Mouse (Mus musculus) neural tube, embryonic 10.5 days (tissue): Measurements from ENCODE around the gene Sugp2.
A peak's percentile ranks its signal among the peaks of the same experiment; 100 is the strongest.

Experiments
- DNase-seq: peaks from one replicate; pipeline ENCODE4 v3.0.0-alpha.2; 2017; ENCODE audit warnings: low spot score; ENCODE audit errors: extremely low spot score

Sugp2 gene

DNA sequence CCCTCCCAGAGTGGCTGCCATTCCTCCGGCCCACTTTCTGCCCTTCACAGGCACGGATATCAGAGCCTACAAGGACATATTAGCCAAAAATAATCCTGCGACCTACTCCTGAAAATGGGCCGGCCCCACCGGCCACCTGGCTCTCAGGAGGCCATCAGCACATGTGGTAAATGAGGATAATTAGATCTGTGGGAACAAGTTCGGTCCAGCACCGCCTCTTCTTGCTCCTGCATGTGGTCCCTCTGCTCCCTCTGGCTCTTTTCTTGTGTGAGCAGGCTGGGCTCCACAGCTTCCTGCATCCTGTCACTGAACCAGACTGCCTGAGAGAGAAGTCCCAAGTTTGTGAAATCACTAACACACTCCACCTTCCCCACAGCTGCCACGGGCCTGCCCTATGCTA is 45.2 kb downstream of the Sugp2 start:
- no peak for DNase-seq

DNA sequence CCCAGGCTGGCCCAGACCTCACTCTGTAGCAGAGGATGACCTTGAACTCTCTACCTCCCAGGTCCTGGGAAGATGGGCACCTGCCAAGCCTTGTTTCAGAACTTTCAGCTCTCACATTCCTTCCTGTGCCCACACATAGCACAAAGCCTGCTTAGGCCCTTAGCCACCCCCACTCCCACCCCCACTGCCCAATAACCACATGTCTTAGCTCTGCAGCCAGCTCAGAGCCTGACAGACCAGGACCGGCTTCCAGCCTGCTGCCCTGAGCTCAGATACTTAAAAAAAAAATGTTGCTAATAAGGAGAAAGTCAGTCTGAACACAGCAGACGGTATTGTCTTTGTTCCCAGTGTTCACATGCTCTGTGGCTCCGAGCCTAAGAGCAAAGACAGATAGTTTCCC is 47.0 kb downstream of the Sugp2 start:
- DNase-seq, result no peak

DNA sequence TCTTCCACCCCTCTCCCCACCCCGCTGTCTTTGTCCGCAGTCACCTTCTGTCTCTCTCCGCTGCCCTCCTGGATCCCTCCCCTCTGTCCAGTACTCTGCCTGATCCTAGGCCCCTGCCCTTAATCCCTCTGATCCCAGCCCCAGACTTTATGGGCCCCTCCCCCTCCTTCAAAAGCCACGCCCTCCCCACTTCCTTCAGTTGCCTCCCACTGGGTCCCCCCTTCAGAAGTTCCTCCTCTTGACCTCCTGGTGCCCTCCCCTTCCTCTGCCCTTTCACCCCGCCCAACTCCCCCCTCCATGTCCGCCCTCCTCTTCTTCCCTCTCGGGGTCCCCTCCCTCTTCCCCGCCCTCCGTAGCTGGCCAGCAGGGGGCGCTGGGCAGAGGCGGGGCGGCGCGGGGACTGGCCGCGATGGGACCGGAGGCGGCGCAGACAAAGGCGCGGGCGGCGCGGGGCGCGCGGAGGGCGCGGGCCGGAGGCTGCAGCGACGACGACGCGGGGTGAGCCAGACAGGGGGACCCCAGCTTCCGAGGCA is 48.6 kb downstream of the Sugp2 start, which contains the start of gene Homer3:
TSS of gene Homer3 (plus strand) at position 225 of the 533 bp plus-strand sequence.
- peak; percentile 96 for DNase-seq

DNA sequence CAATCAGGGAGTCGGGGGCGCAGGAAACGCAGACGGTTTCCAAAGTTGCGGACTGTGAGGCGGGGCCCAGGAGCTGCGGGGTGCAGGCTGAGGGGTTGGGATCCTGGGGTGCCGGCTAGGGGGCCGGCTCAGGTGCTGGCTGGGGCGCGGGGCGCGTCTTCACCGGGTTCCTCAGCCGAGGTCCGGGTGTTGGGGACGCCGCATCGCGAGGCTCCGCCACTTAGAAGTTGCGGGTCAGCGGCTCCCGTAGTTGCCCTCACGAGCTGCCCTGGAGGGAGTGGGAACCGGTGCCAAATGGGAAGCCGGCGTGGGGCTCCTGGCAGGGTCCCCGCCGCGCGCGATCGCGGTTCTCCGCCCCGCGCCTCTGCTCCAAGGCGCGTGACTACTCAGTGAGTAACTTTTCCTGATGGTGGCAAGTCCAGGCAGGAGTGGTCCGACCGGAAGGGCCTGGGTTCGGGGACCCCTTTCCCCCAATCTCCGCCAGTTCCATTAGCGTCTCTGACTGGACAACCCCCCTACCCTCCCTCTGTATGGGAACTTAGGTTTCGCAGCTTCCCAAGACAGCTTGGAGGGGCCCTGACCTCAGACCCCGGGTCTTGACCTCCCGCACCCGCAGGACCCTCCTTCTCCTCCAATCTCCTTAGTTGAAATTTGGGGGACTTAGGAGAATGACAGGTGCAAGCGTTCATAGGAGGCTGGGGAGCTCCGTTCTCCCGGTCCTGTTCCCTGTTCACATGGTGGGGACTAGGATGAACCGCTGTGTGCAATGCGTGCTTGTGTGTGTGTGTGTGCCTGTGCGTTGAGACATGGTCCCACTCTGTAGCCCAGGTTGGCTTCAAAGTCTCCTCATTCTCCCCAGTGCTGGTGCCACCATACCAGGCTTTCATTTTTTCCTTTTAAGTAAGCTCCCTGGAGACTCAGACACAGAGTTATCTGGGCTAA is 49.4 kb downstream of the Sugp2 start:
- DNase-seq, result no peak

DNA sequence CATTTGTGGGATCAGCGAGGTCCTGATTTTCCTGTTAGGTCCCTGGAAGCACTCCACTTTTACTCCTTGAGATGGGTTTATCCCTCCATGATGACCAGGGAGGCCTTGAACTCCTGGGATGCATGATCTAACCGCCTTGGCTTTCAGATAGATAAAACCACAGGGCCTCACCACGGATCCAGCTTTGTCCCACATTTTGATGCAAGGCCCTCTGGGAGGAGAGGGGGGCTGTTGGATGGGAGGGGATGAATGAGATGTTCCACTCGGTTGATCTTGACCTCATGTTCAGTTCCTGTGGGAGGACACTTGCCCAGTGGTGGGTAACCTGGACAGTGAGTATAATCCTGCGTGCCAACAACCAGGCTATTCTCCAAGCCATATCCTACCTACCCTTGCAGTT is 50.4 kb downstream of the Sugp2 start:
- DNase-seq, result no peak

DNA sequence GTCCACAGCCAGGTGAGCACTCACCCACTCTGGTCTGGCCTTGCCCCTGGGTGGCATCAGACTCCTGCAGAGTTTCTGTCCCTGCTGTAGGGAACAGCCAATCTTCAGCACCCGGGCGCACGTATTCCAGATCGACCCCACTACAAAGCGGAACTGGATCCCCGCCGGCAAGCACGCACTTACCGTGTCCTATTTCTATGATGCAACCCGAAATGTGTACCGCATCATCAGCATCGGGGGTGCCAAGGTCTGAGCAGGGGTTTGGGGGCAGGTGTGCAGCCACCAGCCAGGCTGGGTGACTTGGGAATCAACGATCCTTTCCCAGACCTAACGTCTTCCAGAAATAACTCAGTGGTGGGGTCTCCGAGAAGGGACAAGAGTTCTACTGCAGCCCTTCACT is 51.3 kb downstream of the Sugp2 start:
- DNase-seq, result no peak

DNA sequence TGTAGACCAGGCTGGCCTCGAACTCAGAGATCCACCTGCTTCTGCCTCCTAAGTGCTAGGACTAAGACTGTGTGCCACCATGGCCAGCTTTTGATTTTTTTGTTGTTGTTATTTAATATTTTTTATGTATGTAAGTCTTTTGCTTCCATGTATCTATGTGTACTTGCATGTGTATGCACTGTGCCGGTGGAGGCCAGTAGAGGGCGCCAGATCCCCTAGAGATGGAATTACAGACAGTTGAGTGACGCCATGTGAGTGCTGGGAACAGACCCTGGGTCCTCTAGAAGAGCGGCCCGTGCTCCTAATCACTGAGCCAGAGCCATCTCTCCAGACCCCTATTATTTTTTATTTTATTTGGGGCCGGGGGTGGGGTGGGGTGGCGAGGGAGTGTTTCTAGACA is 52.7 kb downstream of the Sugp2 start:
- no peak for DNase-seq

DNA sequence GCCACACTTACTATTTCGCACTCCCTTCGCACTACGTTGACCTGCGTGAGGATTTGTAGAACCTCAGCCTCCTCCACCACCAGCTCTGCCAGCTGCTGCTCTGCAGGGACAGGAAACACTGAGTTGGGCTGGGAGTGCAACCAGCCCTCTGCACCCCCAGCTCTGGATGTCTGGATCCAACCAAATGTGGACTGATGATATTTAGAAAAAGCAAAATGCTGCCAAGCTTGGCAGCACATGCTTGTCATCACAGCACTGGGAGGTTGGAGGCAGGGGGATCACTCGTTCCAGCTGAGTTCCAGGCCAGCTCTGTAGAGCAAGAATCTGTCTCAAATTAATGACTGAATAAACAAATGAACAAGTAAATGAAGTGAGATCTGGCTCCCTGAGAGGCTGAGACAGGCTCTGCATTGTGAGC is 60.0 kb downstream of the Sugp2 start:
- DNase-seq, result no peak

DNA sequence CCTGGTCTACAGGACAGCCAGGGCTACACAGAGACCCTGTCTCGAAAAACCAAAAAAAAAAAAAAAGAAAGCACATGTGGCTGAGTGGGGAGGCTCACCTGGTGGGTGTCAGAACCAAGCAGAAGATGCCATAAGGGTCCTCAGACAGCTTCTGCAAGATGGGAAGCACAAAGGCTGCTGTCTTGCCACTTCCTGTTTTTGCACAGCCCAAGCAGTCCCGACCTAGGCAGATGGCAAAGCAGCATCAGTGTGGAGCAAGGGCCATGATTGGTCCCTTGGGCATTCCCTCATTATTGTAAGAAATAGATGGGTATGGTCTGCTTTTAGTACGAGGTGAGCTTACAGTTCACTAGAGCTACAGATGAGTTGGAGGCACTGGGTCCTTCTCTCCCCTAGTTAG is 66.9 kb downstream of the Sugp2 start:
- no peak for DNase-seq

DNA sequence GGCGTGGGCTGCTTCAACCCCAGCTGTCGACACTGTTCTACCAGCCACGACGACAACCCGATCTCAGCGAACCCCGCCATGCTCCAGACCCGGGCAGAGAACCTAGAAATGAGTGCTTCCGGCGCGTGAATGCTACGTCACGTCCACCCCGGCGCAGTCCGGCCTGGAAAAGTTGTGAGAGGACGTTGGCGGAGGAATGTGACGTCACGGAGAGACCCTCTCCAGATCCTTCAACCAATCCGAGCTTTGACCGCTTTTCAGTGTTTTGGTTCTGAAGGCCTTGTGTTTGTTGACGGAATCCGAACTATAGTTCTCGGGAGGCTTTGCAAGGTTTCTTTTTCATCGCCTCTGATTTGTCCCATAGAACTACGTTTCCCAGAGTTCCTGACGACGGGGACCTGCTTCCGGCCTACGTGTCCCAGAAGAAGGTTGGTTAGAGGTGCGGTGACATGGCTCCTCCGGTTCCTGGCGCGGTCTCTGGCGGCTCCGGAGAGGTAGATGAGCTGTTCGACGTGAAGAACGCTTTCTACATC is 68.4 kb downstream of the Sugp2 start, which contains the start of the genes Ddx49 and Cope:
TSS of gene Ddx49 (minus strand) at position 132 of the 533 bp plus-strand sequence.
TSS of gene Cope (plus strand) at position 161 of the 533 bp plus-strand sequence.
- peak; percentile 98 for DNase-seq

DNA sequence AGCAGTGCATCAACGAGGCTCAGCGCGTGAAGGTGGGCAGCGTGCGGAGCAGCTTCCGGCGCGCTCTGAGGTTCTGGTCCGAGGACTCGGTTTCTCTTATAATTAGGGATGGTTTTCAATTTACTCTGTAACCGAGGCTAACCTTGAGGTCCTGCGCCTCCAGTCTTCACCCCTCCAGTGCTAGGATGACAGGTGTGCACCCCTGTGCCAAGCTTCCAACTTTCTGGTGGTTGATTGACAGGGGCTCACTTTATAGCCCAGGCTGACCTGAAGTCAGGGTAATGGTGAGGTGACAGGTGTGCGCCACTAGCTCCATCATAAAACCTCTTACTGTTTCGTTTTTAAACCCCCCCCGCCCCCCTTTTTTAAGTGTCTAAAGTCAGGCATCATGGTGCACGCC is 68.9 kb downstream of the Sugp2 start:
- no peak for DNase-seq

DNA sequence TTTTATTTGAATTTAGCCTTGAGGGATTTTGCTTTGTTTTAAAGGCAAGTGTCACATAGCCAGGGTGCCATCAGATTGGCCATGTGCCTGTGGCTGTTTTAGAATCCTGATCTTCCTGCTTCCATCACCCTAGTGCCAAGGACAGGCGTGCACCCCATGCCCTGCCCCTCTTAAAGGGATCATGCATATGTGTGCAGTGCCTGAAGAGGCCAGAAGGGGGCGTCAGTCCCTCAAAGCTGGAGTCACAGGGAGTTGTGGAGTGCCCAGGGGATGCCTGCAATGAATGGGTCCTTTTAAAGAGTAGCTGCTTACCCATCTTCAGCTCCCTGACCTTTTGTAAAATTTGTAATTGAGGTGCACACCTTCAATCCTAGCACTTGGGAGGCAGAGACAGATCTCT is 75.3 kb downstream of the Sugp2 start:
- no peak for DNase-seq

DNA sequence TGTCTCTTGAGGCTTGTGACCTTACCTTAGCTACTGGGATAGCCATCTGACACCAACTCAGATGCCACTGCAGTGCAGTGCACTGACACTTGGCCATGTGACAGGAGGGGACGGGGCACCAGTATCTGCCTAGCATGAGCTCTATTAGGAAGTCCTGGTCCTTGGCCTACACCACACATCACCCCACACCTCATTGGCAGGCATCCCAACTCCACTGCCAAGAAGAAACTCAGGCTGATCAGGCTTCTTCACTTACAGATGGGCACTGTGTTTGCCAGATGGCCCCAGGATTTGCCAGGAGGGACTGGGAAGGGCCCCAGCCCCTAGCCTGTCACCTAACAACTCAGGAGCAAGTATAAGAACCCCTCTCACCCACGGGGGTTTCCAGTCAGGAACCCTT is 79.4 kb downstream of the Sugp2 start:
- DNase-seq, result no peak

DNA sequence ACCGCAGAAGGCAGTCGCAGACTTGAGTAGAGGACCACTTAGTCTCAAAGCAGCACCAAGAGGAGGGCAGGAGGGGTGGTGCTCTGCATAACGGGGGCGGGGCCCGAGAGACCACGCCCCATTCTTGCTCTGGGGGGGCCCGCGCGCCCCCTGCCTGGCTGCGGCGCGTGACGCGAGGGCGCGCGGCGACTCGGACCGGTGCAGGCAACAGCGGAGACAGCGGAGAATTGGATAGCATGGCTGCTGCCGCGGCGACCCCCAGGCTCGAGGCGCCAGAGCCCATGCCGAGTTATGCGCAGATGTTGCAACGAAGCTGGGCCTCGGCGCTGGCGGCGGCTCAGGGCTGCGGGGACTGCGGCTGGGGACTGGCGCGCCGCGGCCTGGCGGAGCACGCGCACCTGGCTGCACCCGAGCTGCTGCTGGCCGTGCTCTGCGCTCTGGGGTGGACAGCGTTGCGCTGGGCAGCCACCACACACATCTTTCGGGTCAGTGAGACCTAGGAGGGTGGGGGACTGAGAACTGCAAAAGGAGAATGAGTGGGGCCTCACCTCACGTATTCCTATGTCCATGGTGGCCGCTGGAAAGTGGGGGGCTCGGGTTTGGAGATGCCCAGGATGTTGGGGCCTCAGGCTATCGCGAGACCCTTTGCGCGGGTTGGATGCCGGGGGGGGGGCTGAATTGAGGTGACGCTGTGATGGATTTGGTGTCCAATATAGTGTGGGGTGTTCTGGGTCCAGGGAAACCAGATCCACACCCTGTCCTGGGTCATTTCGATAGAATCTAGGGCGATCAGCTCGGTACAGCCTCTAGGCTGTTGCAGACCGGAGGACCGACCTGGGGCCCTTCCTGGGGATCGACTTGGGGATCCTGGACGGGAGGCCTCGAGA is 81.8 kb downstream of the Sugp2 start, which contains the start of gene Cers1:
TSS of gene Cers1 (plus strand) at position 152 of the 887 bp plus-strand sequence.
- DNase-seq, result peak; percentile 79

DNA sequence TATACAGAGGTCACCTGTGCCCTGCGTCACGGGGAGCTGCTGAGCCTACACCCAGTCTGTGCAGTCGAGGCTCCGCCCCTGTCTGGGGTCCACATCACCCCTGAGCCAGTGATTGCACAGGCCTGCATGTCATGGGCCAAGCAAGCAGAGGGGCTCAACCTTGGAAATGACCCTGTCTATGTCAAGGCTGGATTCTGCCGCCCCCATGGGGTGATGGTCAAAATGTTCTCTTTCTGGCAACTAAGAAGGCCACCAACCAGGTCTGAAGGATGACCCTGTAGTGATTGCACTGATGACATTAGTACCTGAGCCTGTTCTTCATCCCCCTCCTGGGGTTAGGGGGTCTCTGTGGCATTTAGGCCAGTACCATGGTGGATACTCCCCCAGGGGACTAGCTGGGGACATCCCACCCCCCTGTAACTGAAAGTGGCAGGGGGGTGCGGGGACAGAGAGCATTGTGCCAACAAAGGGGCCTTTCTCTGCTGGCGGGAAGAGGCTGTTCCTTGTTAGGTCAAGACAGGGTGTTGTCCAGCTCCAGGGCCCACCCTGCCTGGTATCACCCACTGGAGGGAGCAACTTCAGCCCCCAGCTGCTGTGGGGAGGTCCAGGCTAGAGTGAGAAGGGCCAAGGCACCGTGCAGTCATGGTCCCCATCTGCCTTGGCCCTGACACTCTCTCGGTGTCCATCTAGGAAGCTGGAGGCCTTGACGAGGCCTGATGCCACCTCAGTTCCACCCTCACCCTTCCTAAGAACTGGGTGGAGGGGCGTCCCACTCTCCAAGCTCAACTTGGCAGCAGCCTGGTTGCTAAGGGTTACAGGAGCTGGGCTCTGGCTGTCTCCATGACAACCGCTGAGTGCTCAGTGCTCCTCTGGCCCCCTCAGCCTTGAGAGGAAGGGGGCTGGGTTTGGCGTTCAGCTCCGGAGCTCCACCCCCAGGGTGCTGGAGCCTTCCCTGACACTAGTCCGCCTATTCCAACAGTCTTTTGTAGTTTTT is 82.8 kb downstream of the Sugp2 start:
- peak; percentile 63 for DNase-seq

DNA sequence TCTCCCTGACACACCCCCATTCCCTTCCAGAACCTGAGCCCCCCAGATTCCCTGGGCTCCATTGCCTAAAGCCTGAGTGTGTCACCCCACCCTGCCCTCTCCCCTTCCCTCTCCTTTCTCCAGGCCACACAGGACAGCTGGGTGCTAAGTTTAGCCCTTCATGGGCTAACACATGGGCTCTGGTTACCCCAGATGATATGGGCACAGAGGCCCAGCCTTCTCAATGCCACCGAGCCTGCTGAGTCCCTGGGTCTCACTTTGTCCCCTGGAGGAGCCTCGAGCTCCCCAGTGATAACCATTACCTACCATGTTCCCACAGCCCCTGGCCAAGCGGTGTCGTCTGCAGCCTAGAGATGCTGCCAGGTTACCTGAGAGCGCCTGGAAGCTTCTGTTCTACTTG is 83.8 kb downstream of the Sugp2 start:
- no peak for DNase-seq

DNA sequence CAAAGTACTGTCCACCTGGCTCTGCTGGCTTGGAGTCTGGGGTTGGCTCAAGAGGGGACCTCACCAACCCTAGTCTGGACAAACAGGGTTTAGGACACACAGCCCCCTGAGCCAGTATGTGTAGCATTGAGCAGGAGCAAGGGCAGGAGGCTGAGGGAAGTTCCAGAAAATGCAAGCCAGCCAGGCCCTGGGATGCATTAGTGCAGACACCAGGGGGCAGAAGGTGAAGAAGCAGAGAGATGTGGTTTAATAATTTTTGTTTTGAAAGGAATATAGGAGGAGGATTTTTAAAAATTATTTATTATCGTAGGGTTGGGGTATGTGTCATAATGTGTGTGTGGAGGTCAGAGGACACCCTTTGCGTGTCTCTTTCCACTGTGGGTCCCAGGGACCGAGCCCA is 89.7 kb downstream of the Sugp2 start:
- no peak for DNase-seq

DNA sequence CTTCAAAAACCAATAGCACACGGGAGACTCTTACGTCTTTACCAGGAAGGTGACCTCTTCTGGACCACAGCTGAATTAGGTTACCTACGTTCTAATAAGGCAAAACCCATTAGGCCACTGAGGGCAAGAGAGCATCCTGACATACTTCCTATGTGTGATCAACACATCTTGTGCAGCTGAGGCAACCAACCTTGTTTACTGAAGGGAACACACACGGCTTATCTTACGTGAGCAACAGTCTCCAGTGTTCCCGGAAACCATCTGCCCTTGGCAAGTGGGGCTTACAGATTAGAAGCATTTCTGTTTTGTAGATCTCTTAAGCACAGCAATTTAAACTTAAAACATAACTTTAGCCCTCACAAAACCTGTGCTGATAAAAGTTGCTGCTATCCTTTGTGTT is 93.5 kb downstream of the Sugp2 start:
- DNase-seq, result no peak

DNA sequence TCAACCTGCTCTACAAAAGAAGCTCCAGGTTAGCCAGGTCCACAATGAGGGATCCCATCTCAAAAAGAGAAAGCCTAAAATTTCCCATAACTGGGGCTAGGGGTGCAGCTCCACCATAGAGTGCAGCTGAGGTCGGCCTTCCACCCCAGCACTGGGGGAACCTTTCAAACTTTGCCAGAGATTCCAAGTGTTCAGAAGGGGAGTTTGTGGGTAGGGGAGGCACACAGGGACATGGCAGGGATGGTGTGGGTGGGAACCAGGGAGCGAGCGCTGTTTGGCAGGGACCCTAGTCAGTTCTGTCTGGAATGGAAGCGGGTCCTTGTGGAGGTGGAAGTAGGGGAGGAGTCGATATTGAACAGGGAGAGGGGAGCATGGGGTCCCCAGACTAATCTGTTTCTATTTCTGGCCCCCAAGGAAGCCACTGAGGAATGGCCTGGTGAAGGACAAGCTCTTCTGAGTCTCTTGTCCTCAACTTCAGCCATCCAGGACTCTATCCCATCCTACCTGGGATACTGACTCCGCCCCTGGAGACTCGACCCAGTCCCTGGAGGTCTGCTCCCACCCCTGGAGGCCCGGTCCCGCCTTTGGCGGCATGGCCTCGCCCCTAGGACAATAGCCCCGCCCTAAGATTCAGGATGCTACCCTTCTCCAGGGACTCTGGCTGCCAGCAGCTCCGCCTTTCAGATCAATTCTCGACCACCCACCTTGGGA is 95.3 kb downstream of the Sugp2 start, which contains the start of gene Gdf1:
TSS of gene Gdf1 (plus strand) at position 694 of the 711 bp plus-strand sequence.
- no peak for DNase-seq
